Mouse (Mus musculus) hindbrain, embryonic 14.5 days (tissue): ENCODE data around the gene Sec14l1. TPM values are rescaled to one million over a fixed set of nuclear protein-coding genes. Genes with fewer than 3 reads are reported as not detected.

ENCODE experiments used
- ATAC-seq: fragments of 200-750 bp; cut with Nextera tagmentation; 2 replicates; pipeline ENCODE4 v1.8.0; 2017; ENCODE audit warnings: moderate number of reproducible peaks, mild to moderate bottlenecking, moderate TSS enrichment, moderate library complexity; ENCODE audit not compliant: low FRiP score
- DNase-seq: peaks from one replicate; pipeline ENCODE4 v3.0.0-alpha.2; 2015; ENCODE audit warnings: low spot score
- H3K27ac ChIP-seq: fragments of 300-500 bp; sonication (generic); 2 replicates; pipeline ENCODE4 v1.5.1; 2014; ENCODE audit warnings: mild to moderate bottlenecking, moderate library complexity
- H3K27me3 ChIP-seq: fragments of 300-500 bp; sonication (generic); 2 replicates; pipeline ENCODE4 v1.6.1; 2014; ENCODE audit warnings: mild to moderate bottlenecking, low read length, mixed read lengths; ENCODE audit not compliant: control insufficient read depth, insufficient read depth
- H3K36me3 ChIP-seq: fragments of 300-500 bp; sonication (generic); replicated peaks from 2 replicates; pipeline ENCODE4 v1.6.1; 2014; ENCODE audit not compliant: control insufficient read depth, insufficient read depth
- H3K4me1 ChIP-seq: fragments of 300-500 bp; sonication (generic); replicated peaks from 2 replicates; pipeline ENCODE4 v1.6.1; 2014; ENCODE audit warnings: antibody characterized with exemption, low read length, mixed read lengths; ENCODE audit not compliant: control insufficient read depth, insufficient read depth
- H3K4me2 ChIP-seq: fragments of 300-500 bp; sonication (generic); replicated peaks from 2 replicates; pipeline ENCODE4 v1.6.1; 2014; ENCODE audit warnings: mild to moderate bottlenecking, moderate library complexity
- H3K4me3 ChIP-seq: fragments of 300-500 bp; sonication (generic); replicated peaks from 2 replicates; pipeline ENCODE4 v1.5.1; 2014; ENCODE audit warnings: mild to moderate bottlenecking, low read length
- H3K9ac ChIP-seq: fragments of 300-500 bp; sonication (generic); 2 replicates; pipeline ENCODE4 v1.6.1; 2014
- H3K9me3 ChIP-seq: fragments of 300-500 bp; sonication (generic); 2 replicates; pipeline ENCODE4 v1.6.1; 2016; ENCODE audit warnings: low read length; ENCODE audit not compliant: control insufficient read depth
- WGBS: fragments of 180-500 bp; shearing (Covaris S2); extraction: QIAGEN DNeasy Blood & Tissue Kit; methylation state at CpG from one replicate; pipeline ENCODE4 v1.1.7; 2014; 5-methylcytosine and 5-hydroxymethylcytosine counted together
- microRNA-seq: library from miRNA; unstranded; fragments of <30 nt; microRNA quantifications from one replicate; pipeline ENCODE4, GENCODE M21; 2016
- polyA plus RNA-seq: library from polyadenylated mRNA; unstranded; fragments of >200 nt; fragmentation: Nextera tagmentation; extraction: Ambion mirVana; gene quantifications from 2 replicates; pipeline ENCODE4 v1.2.1, GENCODE M21; 2014

Sec14l1 gene
- polyA plus RNA-seq, 1 experiment from 2014 or later, result 41.9 TPM

- H3K36me3 ChIP-seq, result no peaks in the 10 kb centered on the region
- 76% methylated on average over 8 of the region's 8 CpGs for WGBS
- H3K9ac ChIP-seq, result 0 out of 2 replicates have a peak overlapping the region, but pooled peaks have one; percentile 25
- H3K4me1 ChIP-seq, result no peaks in the 10 kb centered on the region
- no peaks in the 10 kb centered on the region for H3K27me3 ChIP-seq
- H3K9me3 ChIP-seq, result no peaks in the 10 kb centered on the region
- H3K4me2 ChIP-seq, result no peak overlapping the region
- DNase-seq, result no peak
- no peak overlapping the region for H3K27ac ChIP-seq
- no peak for ATAC-seq
- H3K4me3 ChIP-seq, result no peak overlapping the region
These were observed 93.2 kb downstream of the Sec14l1 start for GRCm38 (mm10) chr11:117208151-117208673.

Small RNA genes lying within 50 kb of the gene (microRNA-seq; reads per million reads assigned to microRNA genes)
- gene Gm24323 (not detected), gene Mir6516 (3.2 reads per million, percentile 14 among the genes with 10 or more reads in this experiment)

Other genes starting within 250 kb of the Sec14l1 start
- gene Mgat5b, start 196.3 kb upstream of the Sec14l1 start, polyA plus RNA-seq, result 24.5 and 26.0 TPM in 2 replicates
- 96.5 and 96.9 TPM in 2 replicates for gene Sept9, start 84.5 kb downstream of the Sec14l1 start, polyA plus RNA-seq